Mouse (Mus musculus): Measurements from ENCODE around the gene Gm29427.
"Not testable (repeated sequence)": the region's sequence is repeated elsewhere in the genome, so short reads cannot be mapped to it uniquely, and the experiment has no call there.

Gm29427 gene

GRCm38 (mm10) chr1:130731741-130732337 is 16.2 kb upstream of the Gm29427 start, which contains the start of gene AA986860:
TSS of gene AA986860 (plus strand) at chr1:130731976.
- no peak for DNase-seq (ENCODE audit: low spot score)

DNA sequence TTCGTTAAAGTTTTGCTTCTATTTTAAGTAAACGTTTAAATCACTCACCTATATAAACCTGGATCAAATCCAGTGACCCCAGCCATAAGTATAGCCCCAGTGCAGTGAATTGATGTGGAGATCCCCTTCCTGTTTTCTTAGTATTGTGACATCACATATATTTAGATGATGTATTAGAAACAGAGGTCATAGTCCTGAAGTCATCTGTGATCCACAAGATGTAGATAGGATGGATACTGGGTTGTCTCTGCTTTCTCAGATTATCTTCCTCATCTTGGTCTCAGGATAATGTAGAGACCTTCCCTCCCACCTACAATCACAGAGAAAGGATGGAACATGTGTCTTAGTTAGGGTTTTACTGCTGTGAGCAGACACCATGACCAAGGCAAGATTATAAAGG is 13.6 kb upstream of the Gm29427 start, which contains the start of gene Pfkfb2:
Gene Pfkfb2, minus strand, starts transcription at position 101 of the 400 bp plus-strand sequence.
- DNase-seq (ENCODE audit: low spot score): no peak

DNA sequence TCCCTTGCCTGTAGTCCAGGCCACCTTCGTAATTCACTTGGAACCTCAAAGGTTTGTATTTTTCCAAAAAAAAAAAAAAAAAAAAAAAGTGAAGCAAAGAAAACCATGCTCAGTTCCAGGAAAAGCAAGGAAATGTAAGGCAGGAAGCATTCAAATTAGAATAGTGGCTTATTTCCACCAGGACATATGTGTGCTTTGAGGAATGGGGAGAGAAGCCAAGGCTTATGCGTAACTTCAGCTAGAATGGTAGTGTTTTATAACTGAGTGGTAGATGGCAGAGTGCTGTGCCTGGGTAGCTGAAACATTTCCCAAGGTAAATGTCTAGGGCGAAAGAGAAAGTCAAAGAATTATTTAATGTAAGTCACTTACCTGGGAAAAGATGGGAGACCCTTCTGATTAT is 13.1 kb upstream of the Gm29427 start:
- DNase-seq (ENCODE audit: low spot score): no peak

- DNase-seq (ENCODE audit: low spot score): no peak
These were observed 12.5 kb upstream of the Gm29427 start for GRCm38 (mm10) chr1:130728070-130728469.

GRCm38 (mm10) chr1:130726396-130726795 is 10.8 kb upstream of the Gm29427 start:
- no peak for DNase-seq (ENCODE audit: low spot score)

GRCm38 (mm10) chr1:130724206-130724605 is 8.6 kb upstream of the Gm29427 start:
- no peak for DNase-seq (ENCODE audit: low spot score)

DNA sequence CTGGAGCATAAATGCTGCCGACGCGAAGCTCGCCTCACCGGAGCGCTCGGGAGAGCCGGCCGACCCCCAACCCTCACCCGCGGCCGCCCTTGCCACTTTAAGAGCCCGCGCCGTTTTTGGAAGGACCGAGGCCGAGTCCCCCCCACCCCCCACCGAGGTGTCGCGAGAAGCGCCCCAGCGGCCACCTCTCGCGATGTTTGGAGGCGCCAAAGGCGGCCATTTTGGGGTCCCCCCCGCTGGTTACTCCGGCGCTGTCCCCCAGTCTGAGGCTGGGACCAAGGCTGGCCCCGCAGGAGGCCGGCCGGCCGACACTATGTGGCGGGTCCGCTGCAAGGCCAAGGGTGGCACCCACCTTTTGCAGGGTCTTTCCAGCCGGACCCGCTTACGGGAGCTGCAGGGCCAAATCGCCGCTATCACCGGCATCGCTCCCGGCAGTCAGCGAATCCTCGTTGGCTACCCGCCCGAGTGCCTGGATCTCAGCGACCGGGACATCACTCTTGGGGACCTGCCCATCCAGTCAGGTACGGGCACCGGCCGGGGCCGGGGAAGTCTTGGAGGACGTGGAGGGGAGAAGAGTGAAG is 1.8 kb upstream of the Gm29427 start, which contains the start of gene Yod1:
Gene Yod1, plus strand, starts transcription at position 37 of the 581 bp plus-strand sequence.
- DNase-seq (ENCODE audit: low spot score): peak; percentile 73

DNA sequence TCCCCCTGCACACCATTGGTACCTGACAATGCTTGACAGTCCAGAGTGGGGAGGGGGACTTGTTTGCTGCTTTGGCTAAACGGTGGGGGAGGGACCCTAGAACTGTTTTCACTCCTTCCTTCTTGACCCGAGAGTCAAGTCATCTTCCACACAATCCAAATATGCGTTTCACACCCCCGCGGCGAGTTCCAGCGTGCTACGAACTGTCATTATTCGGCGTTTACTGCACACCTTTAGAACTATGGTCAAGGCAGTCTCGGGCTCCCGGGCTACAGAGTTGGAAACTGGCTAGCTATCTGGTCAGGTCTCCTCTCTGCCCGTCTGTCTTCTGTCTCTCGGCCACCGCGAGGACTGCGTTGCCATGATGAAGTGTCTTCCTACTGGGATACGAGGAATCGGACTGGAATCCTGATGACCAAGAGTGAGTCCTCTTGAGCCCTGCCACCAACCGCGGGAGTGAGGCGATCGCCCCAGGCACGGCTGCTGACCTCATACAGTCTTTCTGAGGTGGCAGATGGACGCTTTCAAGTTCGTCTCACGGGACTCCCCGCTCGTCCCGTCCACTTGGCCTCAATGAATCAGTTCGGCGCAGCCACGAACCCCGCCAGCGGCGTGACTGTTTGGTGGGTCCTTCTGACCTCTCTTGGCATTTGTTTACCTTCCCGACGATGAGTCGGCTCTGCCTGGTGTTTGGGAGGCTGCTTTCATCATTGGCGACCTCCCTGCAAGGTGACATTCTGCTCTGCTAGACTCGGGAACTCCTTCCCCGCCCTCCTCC is 1.1 kb upstream of the Gm29427 start:
- DNase-seq (ENCODE audit: low spot score): peak; percentile 27

GRCm38 (mm10) chr1:130716218-130716512 is 566 bp upstream of the Gm29427 start:
- no peak for DNase-seq (ENCODE audit: low spot score)

DNA sequence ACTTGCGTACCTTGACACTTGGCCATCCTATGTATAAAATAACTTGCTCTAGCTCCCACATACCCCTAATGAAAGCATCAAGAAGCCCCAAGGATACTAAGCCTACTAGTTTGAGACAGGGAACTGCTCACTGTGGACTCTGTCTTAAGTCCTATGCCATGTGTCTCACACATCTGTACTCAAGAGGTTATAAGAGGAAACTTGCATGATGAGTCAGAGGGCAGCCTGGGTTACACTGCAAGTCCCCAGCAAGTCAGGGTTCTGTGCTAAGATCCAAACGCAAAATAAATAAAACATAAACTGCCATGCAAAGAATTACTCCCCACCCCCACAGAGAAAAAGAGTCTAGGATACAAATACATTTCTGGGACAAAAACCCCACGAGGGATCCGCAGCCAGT is 1.6 kb downstream of the Gm29427 start:
- no peak for DNase-seq (ENCODE audit: low spot score)

GRCm38 (mm10) chr1:130710283-130711080 is 5.1 kb downstream of the Gm29427 start:
- DNase-seq (ENCODE audit: low spot score): no peak

DNA sequence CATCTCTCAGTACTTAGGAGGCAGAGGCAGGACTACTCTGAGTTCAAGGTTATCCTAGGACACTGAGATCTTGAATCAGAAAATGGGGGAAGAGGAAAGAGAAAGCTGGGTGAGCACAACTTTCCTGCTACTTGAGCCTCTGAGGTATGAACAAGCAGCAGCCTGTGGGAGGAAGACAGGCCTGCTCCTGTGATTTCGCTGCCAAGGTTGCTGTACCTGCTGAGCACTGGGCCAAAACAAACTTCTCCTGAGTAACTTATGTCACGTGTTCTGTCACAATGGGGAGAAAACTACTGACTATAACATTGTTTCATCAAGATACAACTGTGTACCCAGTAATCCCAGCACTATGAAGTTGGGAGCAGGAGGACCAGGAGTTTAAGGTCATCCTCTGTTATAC is 12.0 kb downstream of the Gm29427 start:
- no peak for DNase-seq (ENCODE audit: low spot score)

- DNase-seq (ENCODE audit: low spot score): no peak
These were observed 13.6 kb downstream of the Gm29427 start for GRCm38 (mm10) chr1:130701976-130702375.

- no peak for DNase-seq (ENCODE audit: low spot score)
These were observed 15.5 kb downstream of the Gm29427 start for GRCm38 (mm10) chr1:130699937-130700633.

DNA sequence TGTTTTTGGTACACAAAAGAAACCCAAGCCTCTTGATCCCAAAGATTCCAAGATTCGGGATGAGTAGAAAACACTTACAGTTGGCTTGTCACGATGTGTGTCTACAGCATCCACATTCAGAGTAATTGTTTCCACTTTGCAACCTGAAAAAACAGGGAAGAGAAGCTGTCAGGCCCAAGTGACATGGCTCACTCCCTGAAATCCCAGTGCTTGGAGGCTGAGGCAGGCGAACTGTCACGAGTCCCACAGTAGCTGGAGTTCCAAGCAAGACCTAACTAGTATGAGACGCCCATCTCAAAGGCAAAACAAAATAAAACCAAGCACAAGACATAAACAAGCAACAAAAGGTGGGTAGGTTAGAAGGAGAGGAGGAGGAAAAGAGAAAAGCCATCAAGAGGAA is 17.0 kb downstream of the Gm29427 start:
- no peak for DNase-seq (ENCODE audit: low spot score)

DNA sequence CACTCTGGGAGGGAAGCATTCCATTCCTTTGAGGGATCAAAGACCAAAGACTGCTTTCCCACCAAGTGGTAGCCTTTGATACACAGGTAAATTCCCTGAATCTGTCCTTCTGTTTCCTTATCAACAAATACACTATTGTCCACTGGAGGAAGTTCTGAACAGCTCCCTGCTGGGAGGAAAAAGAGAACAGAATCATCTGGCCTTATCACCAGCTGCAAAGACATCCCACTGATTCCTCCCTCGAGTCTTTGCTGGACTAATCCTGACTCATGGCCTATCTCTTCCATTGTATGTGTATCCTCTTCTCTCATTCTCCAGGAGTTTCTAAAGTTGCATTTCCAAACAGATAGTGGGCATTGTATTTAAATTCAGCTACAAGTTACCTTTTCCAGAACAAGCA is 31.7 kb downstream of the Gm29427 start:
- no peak for DNase-seq (ENCODE audit: low spot score)

DNA sequence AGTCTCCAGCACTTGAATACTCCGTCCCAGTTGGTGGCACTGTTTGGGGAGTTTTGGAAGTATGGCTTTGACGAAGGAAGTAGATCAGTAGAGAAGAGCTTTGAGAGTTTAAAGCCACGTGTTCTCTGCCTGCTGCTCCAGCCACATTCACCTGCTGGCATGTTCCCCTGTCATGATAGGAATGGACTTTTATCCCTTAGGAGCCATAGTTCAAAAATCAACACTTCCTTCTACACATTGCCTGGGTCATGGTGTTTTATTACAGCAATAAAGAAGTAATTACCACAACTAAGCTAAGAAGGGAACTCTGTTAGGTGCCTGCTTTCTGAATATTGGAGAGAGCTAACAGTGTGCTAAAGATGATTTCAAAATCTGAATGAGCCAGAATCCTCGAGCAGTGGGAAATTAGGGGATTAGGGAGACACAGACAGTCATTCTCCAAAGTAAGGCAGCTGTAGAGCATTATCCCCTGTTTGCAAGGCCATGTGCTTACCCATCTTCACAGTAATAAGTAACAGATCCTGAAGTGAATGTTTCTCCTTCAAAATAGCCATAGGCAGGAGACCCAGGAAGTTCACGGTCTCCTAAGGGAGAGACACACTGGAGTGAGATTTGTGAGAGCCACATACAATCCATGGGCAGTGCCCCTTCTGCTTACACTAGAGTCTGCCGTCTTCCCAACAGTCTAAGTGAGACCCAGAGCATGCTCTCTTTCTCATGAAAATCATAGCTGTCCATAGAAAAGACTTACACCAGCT is 33.8 kb downstream of the Gm29427 start:
- no peak for DNase-seq (ENCODE audit: low spot score)

- DNase-seq (ENCODE audit: low spot score): no peak
These were observed 34.5 kb downstream of the Gm29427 start for GRCm38 (mm10) chr1:130681075-130681474.

- DNase-seq (ENCODE audit: low spot score): no peak
These were observed 37.0 kb downstream of the Gm29427 start for GRCm38 (mm10) chr1:130678551-130678950.

DNA sequence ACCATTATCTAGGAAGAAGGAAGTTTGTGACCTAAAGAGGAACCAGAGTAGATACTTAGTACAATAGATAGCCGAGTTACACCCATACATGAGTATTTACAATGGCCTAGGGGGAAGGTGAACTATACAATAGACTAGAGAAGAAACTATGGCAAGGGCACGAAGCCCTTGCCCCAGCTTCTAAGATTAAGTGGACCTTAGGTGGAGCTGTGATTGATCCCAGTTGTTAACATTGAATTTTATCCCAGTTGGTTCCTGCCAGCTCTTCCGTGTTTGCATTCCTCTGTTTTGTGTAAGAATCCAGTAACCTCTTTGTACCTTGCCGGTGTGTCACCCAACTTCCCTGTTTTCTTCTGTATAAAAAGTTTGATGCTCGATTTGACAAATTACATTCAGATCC is 52.0 kb downstream of the Gm29427 start:
- not testable (repeated sequence) for DNase-seq (ENCODE audit: low spot score)

DNA sequence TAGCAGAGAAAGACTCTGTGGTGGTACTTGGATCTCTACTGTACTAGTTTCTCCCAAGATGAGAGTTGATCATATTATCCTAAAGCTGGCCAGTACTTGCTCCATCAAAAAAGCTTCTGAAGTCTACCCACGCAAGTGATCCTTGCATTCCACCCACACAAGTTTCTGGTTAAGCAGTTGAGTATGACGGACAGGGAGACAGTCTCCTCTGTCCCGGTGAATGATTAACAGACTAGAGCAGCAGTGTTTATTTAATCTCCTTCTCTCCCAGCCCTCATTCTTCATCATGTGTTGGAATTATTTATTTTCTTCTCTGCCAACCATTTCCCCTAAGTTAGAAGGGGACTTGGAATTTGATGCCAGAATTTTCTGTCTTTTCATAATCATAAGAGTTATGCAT is 54.1 kb downstream of the Gm29427 start, which contains the start of gene C4bp:
Gene C4bp, minus strand, starts transcription at position 179 of the 400 bp plus-strand sequence.
- no peak for DNase-seq (ENCODE audit: low spot score)
